Mouse (Mus musculus) stomach, embryonic 16.5 days (tissue): Measurements from ENCODE around the gene Plcb3. TPM values are rescaled to one million over a fixed set of nuclear protein-coding genes. Genes with fewer than 3 reads are reported as not detected.
A peak's percentile ranks its signal among the peaks of the same experiment; 100 is the strongest.

Source experiments
- ATAC-seq: fragments of 200-750 bp; cut with Nextera tagmentation; 2 replicates; pipeline ENCODE4 v1.8.0; 2017; ENCODE audit warnings: moderate number of reproducible peaks, moderate TSS enrichment; ENCODE audit not compliant: insufficient read depth, low FRiP score
- H3K27ac ChIP-seq: fragments of 300-500 bp; sonication (generic); 2 replicates; pipeline ENCODE4 v1.5.1; 2014; ENCODE audit warnings: low read length
- H3K27me3 ChIP-seq: fragments of 300-500 bp; sonication (generic); 2 replicates; pipeline ENCODE4 v1.6.1; 2014; ENCODE audit warnings: low read length, control low read depth, mixed read lengths; ENCODE audit not compliant: control insufficient read depth, insufficient read depth
- H3K36me3 ChIP-seq: fragments of 300-500 bp; sonication (generic); 2 replicates; pipeline ENCODE4 v1.6.1; 2014; ENCODE audit warnings: low read length; ENCODE audit not compliant: control insufficient read depth, insufficient read depth
- H3K4me1 ChIP-seq: fragments of 300-500 bp; sonication (generic); 2 replicates; pipeline ENCODE4 v1.6.1; 2014; ENCODE audit warnings: low read length, control low read depth, mixed read lengths; ENCODE audit not compliant: control insufficient read depth, insufficient read depth
- H3K4me2 ChIP-seq: fragments of 300-500 bp; sonication (generic); 2 replicates; pipeline ENCODE4 v1.6.1; 2014; ENCODE audit warnings: low read depth, low read length, mixed read lengths
- H3K4me3 ChIP-seq: fragments of 300-500 bp; sonication (generic); replicated peaks from 2 replicates; pipeline ENCODE4 v1.5.1; 2014; ENCODE audit warnings: mild to moderate bottlenecking, low read length
- H3K9ac ChIP-seq: fragments of 300-500 bp; sonication (generic); 2 replicates; pipeline ENCODE4 v1.6.1; 2014; ENCODE audit warnings: low read length
- H3K9me3 ChIP-seq: fragments of 300-500 bp; sonication (generic); replicated peaks from 2 replicates; pipeline ENCODE4 v1.6.1; 2016; ENCODE audit warnings: low read length, control low read depth; ENCODE audit not compliant: control insufficient read depth
- WGBS: fragments of 180-500 bp; shearing (Covaris S2); extraction: QIAGEN DNeasy Blood & Tissue Kit; methylation state at CpG from one replicate; pipeline ENCODE4 v1.1.7; 2014; 5-methylcytosine and 5-hydroxymethylcytosine counted together
- polyA plus RNA-seq: library from polyadenylated mRNA; unstranded; fragments of >200 nt; fragmentation: Nextera tagmentation; extraction: Ambion mirVana; gene quantifications from 2 replicates; pipeline ENCODE4 v1.2.1, GENCODE M21; 2015

Gene Plcb3
- polyA plus RNA-seq, 1 experiment from 2014 or later: 65.4 TPM

DNA sequence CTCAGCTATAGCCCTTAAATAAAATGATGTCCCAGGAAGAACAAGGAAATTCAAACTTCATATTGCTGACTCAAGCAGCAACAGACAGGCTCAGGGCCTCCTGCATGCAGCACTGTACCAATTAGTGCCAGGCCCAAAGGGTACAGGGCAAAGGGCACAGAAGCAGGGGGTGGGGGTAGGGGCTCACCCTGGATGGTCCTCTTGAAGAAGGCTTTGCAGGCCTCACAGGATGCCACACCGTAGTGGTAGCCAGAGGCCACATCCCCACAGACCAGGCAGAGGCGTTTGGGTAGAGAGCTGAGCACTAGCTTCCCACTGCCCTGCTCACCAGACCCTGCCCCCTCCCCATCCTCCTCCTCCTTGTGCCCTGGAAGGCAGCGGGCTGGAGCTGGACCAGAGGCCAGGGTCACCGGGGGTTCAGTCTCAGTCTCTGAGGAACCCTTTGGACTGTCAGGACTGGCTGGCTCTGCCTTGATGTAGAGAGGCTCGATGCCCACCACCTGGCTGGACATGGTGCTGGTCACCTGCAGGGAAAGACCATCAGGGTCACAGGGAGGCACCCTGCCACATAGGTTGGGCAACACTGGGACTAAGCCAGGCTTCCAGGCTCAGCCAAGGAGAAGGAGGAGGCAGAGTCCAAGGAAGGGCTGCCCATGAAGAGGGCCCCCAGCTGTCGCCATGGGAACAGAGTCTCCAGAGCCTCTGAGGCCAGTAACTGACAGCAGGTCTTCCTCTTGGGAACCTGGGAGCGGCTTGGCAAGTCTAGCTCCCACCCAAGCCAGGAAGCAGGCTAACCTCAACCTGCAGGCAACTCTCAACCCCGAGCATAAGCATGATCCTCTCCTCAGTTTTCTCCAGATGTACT is 56.2 kb downstream of the Plcb3 start:
- H3K27me3 ChIP-seq: peaks cover 13% of the 10 kb centered on the region
- WGBS: 39% methylated on average over 8 of the region's 8 CpGs
- H3K4me2 ChIP-seq: peak overlapping the region; percentile 78
- peak overlapping the region; percentile 84 for H3K4me3 ChIP-seq
- peak overlapping the region; percentile 92 for H3K27ac ChIP-seq
- ATAC-seq: 0 out of 2 replicates have a peak, but pooled peaks have one; percentile 2
- peak overlapping the region; percentile 93 for H3K9ac ChIP-seq
- H3K4me1 ChIP-seq: peaks cover 27% of the 10 kb centered on the region
- no peaks in the 10 kb centered on the region for H3K9me3 ChIP-seq
- no peaks in the 10 kb centered on the region; the same call in 1 of the 2 replicates for H3K36me3 ChIP-seq

DNA sequence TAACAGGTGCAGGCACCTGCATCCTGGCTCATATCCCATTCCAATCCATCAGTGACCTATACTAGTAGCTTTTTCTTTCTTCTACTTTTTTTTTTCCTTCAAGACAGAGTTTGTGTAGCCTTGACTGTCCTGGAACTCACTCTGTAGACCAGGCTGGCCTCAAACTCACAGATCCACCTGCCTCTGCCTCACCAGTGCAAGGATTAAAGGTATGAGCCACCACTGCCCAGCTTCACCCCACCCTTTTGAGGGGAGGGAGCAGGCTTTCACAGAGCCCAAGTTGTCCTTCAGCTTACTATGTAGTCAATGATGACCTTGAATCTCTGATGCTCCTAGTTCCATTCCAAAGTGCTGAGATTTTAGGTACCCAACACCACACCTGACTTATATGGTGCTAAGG is 56.8 kb downstream of the Plcb3 start:
- H3K9ac ChIP-seq: 0 out of 2 replicates have a peak overlapping the region, but pooled peaks have one; percentile 93
- no peak overlapping the region for H3K4me2 ChIP-seq
- H3K27ac ChIP-seq: peak overlapping the region; percentile 92
- H3K27me3 ChIP-seq: peaks cover 11% of the 10 kb centered on the region
- ATAC-seq: no peak
- no peak overlapping the region for H3K4me3 ChIP-seq
- H3K4me1 ChIP-seq: peaks cover 26% of the 10 kb centered on the region
- no peaks in the 10 kb centered on the region; the same call in 1 of the 2 replicates for H3K36me3 ChIP-seq
- H3K9me3 ChIP-seq: no peaks in the 10 kb centered on the region

- 87% methylated on average over 4 of the region's 4 CpGs for WGBS
- ATAC-seq: no peak
- Histone ChIP-seq H3K4me2 (no peak overlapping the region), H3K9ac (no peak overlapping the region), H3K36me3 (no peaks in the 10 kb centered on the region; the same call in 1 of the 2 replicates), H3K27me3 (peaks cover 4% of the 10 kb centered on the region; the same call in 1 of the 2 replicates), H3K4me1 (peaks cover 26% of the 10 kb centered on the region), H3K4me3 (no peak overlapping the region), H3K9me3 (no peaks in the 10 kb centered on the region), H3K27ac (no peak overlapping the region; the same call in 1 of the 2 replicates)
Measured at GRCm38 (mm10) chr19:6918321-6918720, 57.9 kb downstream of the Plcb3 start.

DNA sequence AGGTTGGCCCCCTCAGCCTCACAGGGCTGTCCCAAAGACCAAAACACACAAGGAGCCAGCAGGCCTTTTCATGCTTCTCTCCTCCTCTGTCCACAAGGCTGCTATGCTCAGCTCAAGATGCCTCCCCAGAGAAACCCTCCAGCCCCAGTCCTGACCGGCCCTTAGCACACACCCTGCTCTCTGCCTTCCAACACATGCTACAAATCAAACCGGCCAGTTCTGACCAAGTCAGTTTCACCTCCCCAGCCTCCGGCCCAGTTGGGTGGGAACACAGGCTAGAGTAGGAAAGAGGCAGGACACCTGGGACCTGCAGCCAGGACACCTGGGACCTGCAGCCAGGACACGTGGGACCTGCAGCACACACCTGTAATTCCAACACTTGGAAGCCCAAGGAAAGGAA is 59.8 kb downstream of the Plcb3 start:
- Histone ChIP-seq H3K4me2 (no peak overlapping the region), H3K27me3 (no peaks in the 10 kb centered on the region), H3K9me3 (no peaks in the 10 kb centered on the region), H3K36me3 (no peaks in the 10 kb centered on the region; the same call in 1 of the 2 replicates), H3K27ac (no peak overlapping the region), H3K9ac (no peak overlapping the region; the same call in 1 of the 2 replicates), H3K4me1 (peaks cover 26% of the 10 kb centered on the region), H3K4me3 (no peak overlapping the region)
- 68% methylated on average over 4 of the region's 4 CpGs for WGBS
- no peak for ATAC-seq

- ATAC-seq: no peak
- H3K4me3 ChIP-seq: no peak overlapping the region
- H3K9me3 ChIP-seq: no peaks in the 10 kb centered on the region
- WGBS: 72% methylated on average over 4 of the region's 4 CpGs
- H3K27me3 ChIP-seq: no peaks in the 10 kb centered on the region
- no peak overlapping the region for H3K9ac ChIP-seq
- no peaks in the 10 kb centered on the region; the same call in 1 of the 2 replicates for H3K36me3 ChIP-seq
- no peak overlapping the region for H3K27ac ChIP-seq
- H3K4me2 ChIP-seq: no peak overlapping the region
- peaks cover 26% of the 10 kb centered on the region for H3K4me1 ChIP-seq
Measured at GRCm38 (mm10) chr19:6915276-6915675, 61.0 kb downstream of the Plcb3 start.

DNA sequence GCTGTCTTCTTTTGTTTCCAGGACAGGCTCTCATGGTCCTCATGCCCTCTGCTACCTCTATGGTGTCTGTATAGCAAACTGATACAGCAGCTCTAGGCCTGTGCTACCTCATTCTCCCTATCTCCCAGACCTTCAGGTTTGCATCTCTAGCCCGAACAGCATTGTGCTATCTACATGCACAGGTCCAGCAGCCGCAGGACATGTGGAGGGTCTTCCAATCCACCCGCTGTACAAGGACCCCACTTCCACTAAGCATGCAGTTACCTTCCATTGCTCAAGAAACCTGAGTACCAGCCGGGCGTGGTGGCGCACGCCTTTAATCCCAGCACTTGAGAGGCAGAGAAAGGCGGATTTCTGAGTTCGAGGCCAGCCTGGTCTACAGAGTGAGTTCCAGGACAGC is 61.7 kb downstream of the Plcb3 start:
- Histone ChIP-seq H3K27me3 (no peaks in the 10 kb centered on the region), H3K9me3 (no peaks in the 10 kb centered on the region), H3K4me2 (no peak overlapping the region), H3K4me1 (peaks cover 19% of the 10 kb centered on the region), H3K4me3 (no peak overlapping the region), H3K27ac (no peak overlapping the region; the same call in 1 of the 2 replicates), H3K36me3 (no peaks in the 10 kb centered on the region; the same call in 1 of the 2 replicates), H3K9ac (no peak overlapping the region)
- no peak for ATAC-seq
- WGBS: 91% methylated on average over 9 of the region's 9 CpGs

DNA sequence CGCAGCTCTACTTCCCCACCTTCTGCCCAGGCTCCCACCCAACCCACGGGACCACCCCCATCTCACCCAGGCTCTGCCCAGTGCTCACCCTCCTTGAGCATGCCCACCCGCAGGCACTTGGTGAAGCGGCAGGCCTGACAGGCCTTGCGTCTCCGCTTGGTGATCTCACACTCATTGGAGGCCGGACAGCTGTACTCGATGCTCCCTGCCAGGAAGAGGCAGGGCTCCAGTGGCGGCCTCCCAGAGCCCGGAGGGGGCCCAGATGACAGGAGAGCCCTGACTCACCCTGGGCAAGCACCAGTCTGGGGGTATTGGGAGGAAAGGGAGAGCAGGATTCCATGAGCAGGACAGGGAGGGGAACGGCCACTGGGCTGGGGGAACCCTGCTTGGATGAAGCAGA is 62.3 kb downstream of the Plcb3 start:
- Histone ChIP-seq H3K27me3 (no peaks in the 10 kb centered on the region), H3K36me3 (no peaks in the 10 kb centered on the region; the same call in 1 of the 2 replicates), H3K4me1 (peaks cover 16% of the 10 kb centered on the region), H3K27ac (no peak overlapping the region; the same call in 1 of the 2 replicates), H3K9ac (no peak overlapping the region; the same call in 1 of the 2 replicates), H3K4me2 (no peak overlapping the region), H3K9me3 (no peaks in the 10 kb centered on the region), H3K4me3 (no peak overlapping the region)
- 76% methylated on average over 11 of the region's 11 CpGs for WGBS
- ATAC-seq: no peak

DNA sequence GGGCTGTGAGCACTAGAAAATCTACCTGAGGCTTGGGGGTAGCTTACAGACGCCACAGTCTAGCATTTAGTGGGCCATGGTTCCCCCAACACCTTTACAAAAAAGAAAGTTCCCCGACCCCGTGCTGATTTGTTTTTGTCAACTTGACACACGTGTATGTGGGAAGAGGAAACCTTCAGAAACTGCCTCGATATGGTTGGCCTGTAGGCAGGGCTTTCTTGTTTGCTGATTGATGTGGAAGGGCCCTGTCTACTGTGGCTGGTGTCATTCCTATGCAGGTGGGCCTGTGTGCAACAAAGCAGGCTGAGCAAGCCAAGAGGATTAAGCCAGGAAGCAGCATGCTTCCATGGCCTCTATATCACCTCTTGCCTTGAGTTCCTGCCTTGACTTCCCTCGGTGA is 63.2 kb downstream of the Plcb3 start:
- 81% methylated on average over 6 of the region's 6 CpGs for WGBS
- H3K9me3 ChIP-seq: no peaks in the 10 kb centered on the region
- no peak overlapping the region for H3K9ac ChIP-seq
- no peaks in the 10 kb centered on the region; the same call in 1 of the 2 replicates for H3K36me3 ChIP-seq
- no peak for ATAC-seq
- no peaks in the 10 kb centered on the region for H3K27me3 ChIP-seq
- no peak overlapping the region for H3K4me3 ChIP-seq
- H3K4me2 ChIP-seq: no peak overlapping the region
- H3K27ac ChIP-seq: no peak overlapping the region
- peaks cover 21% of the 10 kb centered on the region for H3K4me1 ChIP-seq

DNA sequence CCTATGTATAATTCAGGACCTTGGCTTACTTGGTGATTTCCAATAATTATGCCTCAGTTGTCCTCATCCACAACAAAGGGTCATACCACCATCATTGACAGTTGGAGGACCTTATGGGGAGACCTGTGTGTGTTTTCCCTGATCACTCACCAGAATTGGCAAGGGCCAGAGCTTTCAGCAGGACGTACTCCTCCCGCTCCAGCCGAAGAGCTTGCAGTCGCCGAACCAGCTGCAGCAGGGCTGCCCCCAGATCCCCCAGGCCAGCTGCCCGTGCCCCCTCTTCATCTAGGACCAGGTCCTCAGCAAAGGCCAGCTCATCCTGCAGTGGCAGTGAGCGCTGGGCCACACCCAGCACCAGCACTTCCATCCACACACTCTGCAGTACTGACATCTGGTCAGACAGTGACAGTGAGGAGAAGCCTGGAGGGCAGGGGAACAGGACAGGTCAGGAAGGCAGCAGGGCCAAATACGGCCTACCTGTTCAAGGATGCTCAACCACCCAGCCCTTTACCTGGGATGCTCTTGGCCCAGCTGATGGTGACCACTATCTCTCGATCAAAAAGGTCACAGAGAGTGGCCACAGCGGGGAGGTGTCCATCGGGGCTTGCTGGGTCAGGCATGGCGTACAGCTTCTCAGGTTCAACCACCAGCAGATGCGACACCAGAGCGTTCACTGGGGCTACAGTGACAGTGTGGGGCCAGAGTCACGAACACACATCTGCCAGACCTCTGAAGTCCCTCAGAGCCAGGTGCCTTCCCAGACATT is 63.9 kb downstream of the Plcb3 start:
- H3K9ac ChIP-seq: no peak overlapping the region
- no peaks in the 10 kb centered on the region; the same call in 1 of the 2 replicates for H3K36me3 ChIP-seq
- no peaks in the 10 kb centered on the region for H3K27me3 ChIP-seq
- no peaks in the 10 kb centered on the region for H3K9me3 ChIP-seq
- no peak for ATAC-seq
- no peak overlapping the region for H3K4me2 ChIP-seq
- no peak overlapping the region for H3K27ac ChIP-seq
- no peak overlapping the region for H3K4me3 ChIP-seq
- WGBS: 91% methylated on average over 15 of the region's 15 CpGs
- H3K4me1 ChIP-seq: peaks cover 25% of the 10 kb centered on the region
